Mouse (Mus musculus) stomach, embryonic 15.5 days (tissue): ENCODE measurements at regions not wholly inside any gene's neighbourhood (a gene's known extent, or its start where the extent isn't known, plus 50 kb on each side); places are given as distances from the start of the nearest gene placed in this dataset.

ENCODE experiments used
- ATAC-seq: fragments of 200-750 bp; cut with Nextera tagmentation; 2 replicates; pipeline ENCODE4 v1.8.0; 2017; ENCODE audit warnings: low read depth, moderate number of reproducible peaks, moderate TSS enrichment; ENCODE audit not compliant: insufficient read depth, low FRiP score
- H3K27ac ChIP-seq: fragments of 300-500 bp; sonication (generic); 2 replicates; pipeline ENCODE4 v1.5.1; 2015; ENCODE audit warnings: mild to moderate bottlenecking, inconsistent platforms
- H3K27me3 ChIP-seq: fragments of 300-500 bp; sonication (generic); replicated peaks from 2 replicates; pipeline ENCODE4 v1.6.1; 2015; ENCODE audit warnings: inconsistent platforms
- H3K36me3 ChIP-seq: fragments of 300-500 bp; sonication (generic); 2 replicates; pipeline ENCODE4 v1.6.1; 2015; ENCODE audit warnings: inconsistent platforms
- H3K4me1 ChIP-seq: fragments of 300-500 bp; sonication (generic); 2 replicates; pipeline ENCODE4 v1.6.1; 2015; ENCODE audit warnings: inconsistent platforms
- H3K4me2 ChIP-seq: fragments of 300-500 bp; sonication (generic); 2 replicates; pipeline ENCODE4 v1.6.1; 2015; ENCODE audit warnings: mild to moderate bottlenecking, inconsistent platforms
- H3K4me3 ChIP-seq: fragments of 300-500 bp; sonication (generic); replicated peaks from 2 replicates; pipeline ENCODE4 v1.5.1; 2015; ENCODE audit warnings: inconsistent platforms
- H3K9ac ChIP-seq: fragments of 300-500 bp; sonication (generic); 2 replicates; pipeline ENCODE4 v1.6.1; 2015; ENCODE audit warnings: inconsistent platforms
- H3K9me3 ChIP-seq: fragments of 300-500 bp; sonication (generic); 2 replicates; pipeline ENCODE4 v1.6.1; 2016; ENCODE audit warnings: inconsistent platforms
- WGBS: fragments of 180-500 bp; shearing (Covaris S2); methylation state at CpG from one replicate; pipeline ENCODE4 v1.1.7; 2015; 5-methylcytosine and 5-hydroxymethylcytosine counted together

- Histone ChIP-seq H3K4me3 (no peak overlapping the region), H3K27ac (no peak overlapping the region), H3K4me1 (no peaks in the 10 kb centered on the region), H3K4me2 (no peak overlapping the region), H3K9ac (no peak overlapping the region), H3K9me3 (no peaks in the 10 kb centered on the region), H3K36me3 (no peaks in the 10 kb centered on the region), H3K27me3 (no peaks in the 10 kb centered on the region)
- no peak for ATAC-seq
- 22% methylated on average over 3 of the region's 3 CpGs for WGBS
Measured at GRCm38 (mm10) chr3:81377466-81377865, 341.2 kb downstream of the Pdgfc start.

DNA sequence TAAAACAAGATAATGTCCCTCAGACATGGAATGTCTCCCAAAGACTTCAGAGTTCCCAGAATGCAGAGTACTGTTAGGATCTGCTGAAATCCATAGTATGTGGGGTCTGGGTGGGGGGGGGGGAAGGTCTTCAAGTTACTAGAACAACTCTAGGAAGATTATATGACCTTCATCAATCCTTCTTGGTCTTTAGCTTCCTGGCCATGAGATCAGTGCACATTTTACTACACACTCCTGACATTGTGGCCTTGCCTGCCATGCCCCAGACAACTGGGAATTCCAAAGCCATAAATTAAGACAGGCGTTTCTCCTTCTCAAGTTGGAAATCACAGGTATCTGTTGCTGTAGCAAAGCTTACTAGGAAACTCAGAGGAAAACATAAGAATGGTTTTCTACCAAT is 343.1 kb downstream of the Pdgfc start:
- WGBS: 65% methylated on average over 1 of the region's 1 CpGs
- H3K4me3 ChIP-seq: no peak overlapping the region
- H3K4me1 ChIP-seq: no peaks in the 10 kb centered on the region
- H3K9me3 ChIP-seq: no peaks in the 10 kb centered on the region
- no peaks in the 10 kb centered on the region for H3K27me3 ChIP-seq
- H3K4me2 ChIP-seq: no peak overlapping the region
- no peak for ATAC-seq
- H3K36me3 ChIP-seq: no peaks in the 10 kb centered on the region
- H3K9ac ChIP-seq: no peak overlapping the region
- no peak overlapping the region for H3K27ac ChIP-seq

DNA sequence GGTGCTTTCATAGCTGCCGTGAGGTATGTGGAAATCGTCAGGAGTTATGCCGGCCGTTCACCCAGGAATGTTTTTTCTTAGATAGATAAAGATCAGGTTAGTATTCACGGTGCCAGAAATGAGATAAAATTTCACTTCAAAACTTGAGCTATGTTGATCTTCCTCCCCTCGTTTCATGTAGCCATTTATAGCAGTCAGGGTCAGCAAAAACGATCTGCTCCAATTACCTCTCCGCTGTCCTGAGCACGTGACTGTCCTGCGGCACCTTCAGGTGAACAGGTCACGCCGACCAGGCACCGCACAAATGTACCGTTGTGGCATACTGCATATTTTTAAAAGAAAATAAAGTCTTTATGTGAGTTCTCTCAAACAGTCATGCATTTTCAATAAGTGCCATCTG is 350.7 kb downstream of the Pdgfc start:
- H3K27me3 ChIP-seq: no peaks in the 10 kb centered on the region
- no peak overlapping the region for H3K4me3 ChIP-seq
- no peak overlapping the region for H3K4me2 ChIP-seq
- no peak overlapping the region for H3K27ac ChIP-seq
- no peaks in the 10 kb centered on the region for H3K36me3 ChIP-seq
- ATAC-seq: no peak
- 46% methylated on average over 14 of the region's 14 CpGs for WGBS
- no peaks in the 10 kb centered on the region for H3K4me1 ChIP-seq
- no peak overlapping the region for H3K9ac ChIP-seq
- no peaks in the 10 kb centered on the region for H3K9me3 ChIP-seq

GRCm38 (mm10) chr3:81387634-81388033 is 351.4 kb downstream of the Pdgfc start:
- Histone ChIP-seq H3K36me3 (no peaks in the 10 kb centered on the region), H3K9me3 (no peaks in the 10 kb centered on the region), H3K27ac (no peak overlapping the region), H3K4me2 (no peak overlapping the region), H3K4me1 (no peaks in the 10 kb centered on the region), H3K27me3 (no peaks in the 10 kb centered on the region), H3K9ac (no peak overlapping the region), H3K4me3 (no peak overlapping the region)
- 44% methylated on average over 4 of the region's 4 CpGs for WGBS
- no peak for ATAC-seq

DNA sequence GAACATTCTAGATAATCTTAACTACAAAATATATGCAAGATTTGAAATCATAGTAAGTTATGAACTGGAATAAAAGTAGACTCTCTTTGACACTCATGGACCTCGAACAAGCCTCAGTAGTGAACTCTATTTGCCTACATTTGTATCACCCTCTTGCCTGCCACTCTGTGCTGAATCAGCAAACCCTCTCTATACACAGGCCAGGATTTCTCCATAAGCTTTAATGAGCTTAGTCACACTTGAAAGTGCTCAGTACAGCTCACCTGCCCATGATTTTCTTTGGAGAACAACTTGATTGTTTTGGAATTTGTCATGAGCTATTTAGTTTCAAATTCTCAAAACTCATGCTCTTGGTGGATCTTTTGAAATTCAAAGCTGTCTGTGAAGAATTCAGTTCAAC is 361.0 kb downstream of the Pdgfc start:
- no peaks in the 10 kb centered on the region for H3K9me3 ChIP-seq
- no peak overlapping the region for H3K4me3 ChIP-seq
- WGBS: 69% methylated on average over 1 of the region's 1 CpGs
- no peak overlapping the region for H3K4me2 ChIP-seq
- H3K9ac ChIP-seq: no peak overlapping the region
- no peak overlapping the region for H3K27ac ChIP-seq
- no peak for ATAC-seq
- H3K27me3 ChIP-seq: no peaks in the 10 kb centered on the region
- no peaks in the 10 kb centered on the region for H3K4me1 ChIP-seq
- H3K36me3 ChIP-seq: no peaks in the 10 kb centered on the region

DNA sequence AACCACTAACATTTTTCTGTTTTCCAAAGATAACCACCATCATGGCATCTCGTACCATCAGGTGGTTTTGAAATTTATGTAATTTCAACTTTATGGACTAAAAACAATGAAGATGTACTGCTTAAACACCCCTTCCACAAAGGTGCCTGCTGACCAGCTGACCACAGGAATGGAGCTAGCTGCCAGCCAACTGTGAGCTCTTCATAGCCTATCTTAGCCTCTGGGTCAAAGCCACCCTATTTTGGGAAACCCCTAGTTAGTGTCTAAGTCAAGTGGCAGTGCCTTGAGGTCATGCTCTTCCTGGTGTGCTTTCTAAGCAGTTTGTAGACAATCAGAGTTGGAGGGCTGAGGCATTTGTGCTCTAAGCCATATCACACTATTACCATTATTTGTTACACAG is 364.8 kb downstream of the Pdgfc start:
- Histone ChIP-seq H3K27ac (no peak overlapping the region), H3K4me2 (no peak overlapping the region), H3K9me3 (no peaks in the 10 kb centered on the region), H3K9ac (no peak overlapping the region), H3K4me3 (no peak overlapping the region), H3K4me1 (no peaks in the 10 kb centered on the region), H3K27me3 (no peaks in the 10 kb centered on the region), H3K36me3 (no peaks in the 10 kb centered on the region)
- no peak for ATAC-seq
- WGBS: 89% methylated on average over 1 of the region's 1 CpGs

- no peak for ATAC-seq
- no peak overlapping the region for H3K4me2 ChIP-seq
- no peak overlapping the region for H3K4me3 ChIP-seq
- H3K27me3 ChIP-seq: no peaks in the 10 kb centered on the region
- H3K4me1 ChIP-seq: no peaks in the 10 kb centered on the region
- no peaks in the 10 kb centered on the region for H3K36me3 ChIP-seq
- H3K9ac ChIP-seq: no peak overlapping the region
- 56% methylated on average over 1 of the region's 1 CpGs for WGBS
- H3K27ac ChIP-seq: no peak overlapping the region
- H3K9me3 ChIP-seq: no peaks in the 10 kb centered on the region
Measured at GRCm38 (mm10) chr3:81408914-81409313, 372.7 kb downstream of the Pdgfc start.

DNA sequence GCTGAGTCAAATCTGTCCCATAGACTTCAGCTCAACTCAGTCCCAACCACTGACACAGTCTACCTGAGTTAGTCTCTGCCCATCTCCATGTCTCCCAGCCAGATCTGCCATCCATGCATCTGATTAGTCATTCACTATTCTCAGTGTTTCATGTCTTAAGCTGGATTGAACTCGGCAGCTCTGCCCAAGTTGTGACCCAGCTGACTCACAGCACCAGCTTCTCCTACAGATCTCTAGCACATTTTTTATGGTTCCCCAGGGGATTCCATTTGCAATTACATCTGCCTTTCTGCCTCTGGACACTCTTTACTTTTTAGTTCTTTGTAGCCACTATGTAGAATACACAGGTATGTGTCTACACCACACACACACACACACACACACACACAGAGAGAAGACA is 385.7 kb downstream of the Pdgfc start:
- whole genome bisulfite sequencing: 67% methylated on average over 1 of the region's 1 CpGs
- H3K4me1 ChIP-seq: no peaks in the 10 kb centered on the region

DNA sequence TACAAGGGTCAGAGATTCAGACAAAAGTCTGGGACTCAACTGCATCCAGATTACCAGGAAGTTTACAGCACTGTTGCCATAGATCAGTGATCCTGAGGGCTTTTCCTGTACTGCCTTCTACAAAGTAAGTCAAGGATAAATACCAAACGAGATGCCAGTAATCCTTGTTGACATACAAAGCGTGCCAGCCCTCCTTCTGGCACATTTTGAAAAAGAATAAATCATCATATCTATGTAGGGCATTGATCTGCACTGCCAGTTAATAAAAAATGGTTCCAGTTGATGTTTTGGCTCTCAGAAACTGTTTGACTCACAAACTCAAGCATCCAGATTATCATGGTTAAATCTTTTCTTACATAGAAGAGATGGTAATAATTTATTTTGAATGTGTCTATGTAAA is 390.5 kb downstream of the Pdgfc start:
- H3K27ac ChIP-seq: no peak overlapping the region
- no peak overlapping the region for H3K4me2 ChIP-seq
- H3K4me3 ChIP-seq: no peak overlapping the region
- no peaks in the 10 kb centered on the region for H3K36me3 ChIP-seq
- H3K27me3 ChIP-seq: no peaks in the 10 kb centered on the region
- 47% methylated on average over 2 of the region's 2 CpGs for WGBS
- no peak for ATAC-seq
- no peaks in the 10 kb centered on the region for H3K9me3 ChIP-seq
- no peak overlapping the region for H3K9ac ChIP-seq
- H3K4me1 ChIP-seq: no peaks in the 10 kb centered on the region

More for the DNA sequence above, 385.7 kb downstream of the Pdgfc start:
- Histone ChIP-seq H3K36me3 (no peaks in the 10 kb centered on the region), H3K9me3 (no peaks in the 10 kb centered on the region), H3K9ac (no peak overlapping the region), H3K4me3 (no peak overlapping the region), H3K27me3 (no peaks in the 10 kb centered on the region), H3K4me2 (no peak overlapping the region), H3K27ac (no peak overlapping the region)
- no peak for ATAC-seq
